Mouse (Mus musculus) limb, embryonic 13.5 days (tissue): ENCODE data around the gene Cdkal1. TPM values are rescaled to one million over a fixed set of nuclear protein-coding genes. Genes with fewer than 3 reads are reported as not detected.

ENCODE experiments used
- ATAC-seq: fragments of 200-750 bp; cut with Nextera tagmentation; 2 replicates; pipeline ENCODE4 v1.8.0; 2017; ENCODE audit warnings: low read depth, moderate number of reproducible peaks, moderate TSS enrichment; ENCODE audit not compliant: low FRiP score
- H3K27ac ChIP-seq: fragments of 300-500 bp; sonication (generic); 2 replicates; pipeline ENCODE4 v1.5.1; 2015; ENCODE audit warnings: inconsistent platforms, mild to moderate bottlenecking, moderate library complexity
- H3K27me3 ChIP-seq: fragments of 300-500 bp; sonication (generic); 2 replicates; pipeline ENCODE4 v1.6.1; 2015; ENCODE audit warnings: mild to moderate bottlenecking, inconsistent platforms
- H3K36me3 ChIP-seq: fragments of 300-500 bp; sonication (generic); 2 replicates; pipeline ENCODE4 v1.6.1; 2015; ENCODE audit warnings: inconsistent platforms, mild to moderate bottlenecking, moderate library complexity
- H3K4me1 ChIP-seq: fragments of 300-500 bp; sonication (generic); 2 replicates; pipeline ENCODE4 v1.6.1; 2015; ENCODE audit warnings: inconsistent platforms
- H3K4me2 ChIP-seq: fragments of 300-500 bp; sonication (generic); replicated peaks from 2 replicates; pipeline ENCODE4 v1.6.1; 2015; ENCODE audit warnings: inconsistent platforms, mild to moderate bottlenecking, moderate library complexity
- H3K4me3 ChIP-seq: fragments of 300-500 bp; sonication (generic); 2 replicates; pipeline ENCODE4 v1.5.1; 2015; ENCODE audit warnings: moderate library complexity, mild to moderate bottlenecking, inconsistent platforms
- H3K9ac ChIP-seq: fragments of 300-500 bp; sonication (generic); 2 replicates; pipeline ENCODE4 v1.6.1; 2015; ENCODE audit warnings: mild to moderate bottlenecking, inconsistent platforms
- H3K9me3 ChIP-seq: fragments of 300-500 bp; sonication (generic); 2 replicates; pipeline ENCODE4 v1.6.1; 2016; ENCODE audit warnings: inconsistent platforms
- WGBS: fragments of 180-500 bp; shearing (Covaris S2); methylation state at CpG from one replicate; pipeline ENCODE4 v1.1.7; 2015; 5-methylcytosine and 5-hydroxymethylcytosine counted together
- polyA plus RNA-seq: library from polyadenylated mRNA; unstranded; fragments of >200 nt; fragmentation: Nextera tagmentation; extraction: Ambion mirVana; gene quantifications from 2 replicates; pipeline ENCODE4 v1.2.1, GENCODE M21; 2015

Cdkal1 gene
- polyA plus RNA-seq: 37.9 and 38.1 TPM in 2 replicates

DNA sequence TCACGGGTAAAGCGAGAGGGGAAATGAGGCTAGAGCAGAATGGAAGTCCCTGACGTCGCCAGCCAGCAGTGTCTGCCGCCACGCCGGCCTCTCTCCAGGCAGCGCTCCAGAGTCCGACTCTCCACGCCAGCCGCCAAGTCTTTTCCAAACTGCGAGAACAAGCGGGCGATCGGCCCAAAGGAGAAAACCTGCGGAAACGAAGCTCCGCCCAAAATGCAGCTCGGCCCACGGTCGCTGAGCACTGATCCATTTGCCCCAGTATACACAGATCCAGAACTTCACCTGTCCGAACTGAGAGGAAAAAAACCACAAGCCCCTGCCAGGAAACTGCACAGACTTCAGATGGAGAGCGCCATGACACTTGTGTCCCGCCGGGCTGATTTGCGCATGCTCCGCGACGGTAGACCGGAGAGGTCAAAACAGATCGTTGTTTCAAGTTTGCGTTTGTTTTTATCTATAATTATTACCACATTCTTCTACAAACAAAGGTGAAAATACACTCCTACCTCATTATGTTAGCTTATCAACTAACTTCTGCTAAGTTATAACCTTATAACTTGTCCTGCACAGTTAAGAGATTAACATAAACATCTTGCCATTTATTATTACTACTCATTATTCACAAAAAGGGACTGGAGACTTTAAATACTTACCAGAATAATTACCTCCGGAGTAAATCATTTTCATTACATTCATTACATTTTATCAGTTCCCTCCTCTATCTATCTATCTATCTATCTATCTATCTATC is at the start of gene Cdkal1:
Gene Cdkal1 (minus strand): TSS at position 394 of the 751 bp plus-strand sequence.
- Histone ChIP-seq H3K4me3 (peak within 1 kb of the TSS; percentile 81), H3K4me1 (peaks cover 15% of the 10 kb centered on the region), H3K27me3 (no peaks in the 10 kb centered on the region), H3K4me2 (peak within 1 kb of the TSS; percentile 60), H3K9ac (peak within 1 kb of the TSS; percentile 83), H3K9me3 (no peaks in the 10 kb centered on the region), H3K27ac (peak within 1 kb of the TSS; percentile 86), H3K36me3 (peaks cover 15% of the 10 kb centered on the region)
- WGBS: 1% methylated on average over 33 of the region's 33 CpGs
- peak; percentile 87 for ATAC-seq

DNA sequence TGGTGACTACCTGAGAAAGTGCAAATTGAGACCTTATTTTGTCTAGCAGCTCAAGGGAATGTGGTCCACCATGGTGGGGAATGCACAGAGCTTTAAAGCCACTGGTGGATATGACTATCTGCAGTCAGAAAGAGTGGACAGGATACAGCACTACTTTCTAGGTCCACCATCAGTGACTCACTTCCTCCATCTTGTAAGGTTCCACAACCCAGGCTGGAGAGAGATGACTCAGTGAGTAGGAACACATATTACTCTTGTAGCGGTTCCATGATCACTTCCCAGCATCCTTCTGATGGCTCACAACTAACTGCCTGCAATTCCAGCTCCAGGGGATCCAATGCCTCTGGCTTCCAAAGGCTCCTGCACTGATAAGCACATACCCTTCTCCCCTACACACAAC is 47.9 kb upstream of the Cdkal1 start:
- no peak overlapping the region for H3K4me3 ChIP-seq
- no peaks in the 10 kb centered on the region for H3K4me1 ChIP-seq
- no peak for ATAC-seq
- H3K9ac ChIP-seq: no peak overlapping the region
- H3K4me2 ChIP-seq: no peak overlapping the region
- peaks cover 14% of the 10 kb centered on the region for H3K9me3 ChIP-seq
- H3K36me3 ChIP-seq: peaks cover 51% of the 10 kb centered on the region
- H3K27ac ChIP-seq: no peak overlapping the region
- H3K27me3 ChIP-seq: no peaks in the 10 kb centered on the region
- 92% methylated on average over 1 of the region's 1 CpGs for WGBS

DNA sequence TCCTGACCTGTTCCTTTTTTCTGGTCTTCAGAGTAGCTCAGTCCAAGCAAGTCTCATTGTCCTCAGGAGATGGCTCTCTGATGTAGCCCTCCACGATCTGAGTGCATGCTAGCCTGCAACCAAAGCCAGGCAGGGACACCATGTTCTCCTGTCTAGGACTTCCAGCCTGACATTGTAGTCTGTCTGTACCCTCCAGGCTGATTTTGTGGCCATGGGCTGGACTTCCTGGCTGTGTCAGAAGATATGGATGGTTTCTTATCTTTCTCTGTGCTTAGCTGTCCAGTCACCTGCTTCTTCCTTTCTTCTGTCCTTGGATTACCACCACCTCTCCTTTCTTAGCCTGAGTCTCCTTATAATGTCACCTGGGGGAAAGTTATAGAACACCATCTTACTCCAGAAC is 47.2 kb upstream of the Cdkal1 start:
- no peak overlapping the region for H3K9ac ChIP-seq
- H3K9me3 ChIP-seq: peaks cover 14% of the 10 kb centered on the region
- H3K27me3 ChIP-seq: no peaks in the 10 kb centered on the region
- H3K4me2 ChIP-seq: no peak overlapping the region
- H3K36me3 ChIP-seq: peaks cover 44% of the 10 kb centered on the region
- no peak overlapping the region for H3K27ac ChIP-seq
- 100% methylated on average over 1 of the region's 1 CpGs for WGBS
- no peaks in the 10 kb centered on the region for H3K4me1 ChIP-seq
- no peak for ATAC-seq
- H3K4me3 ChIP-seq: no peak overlapping the region

DNA sequence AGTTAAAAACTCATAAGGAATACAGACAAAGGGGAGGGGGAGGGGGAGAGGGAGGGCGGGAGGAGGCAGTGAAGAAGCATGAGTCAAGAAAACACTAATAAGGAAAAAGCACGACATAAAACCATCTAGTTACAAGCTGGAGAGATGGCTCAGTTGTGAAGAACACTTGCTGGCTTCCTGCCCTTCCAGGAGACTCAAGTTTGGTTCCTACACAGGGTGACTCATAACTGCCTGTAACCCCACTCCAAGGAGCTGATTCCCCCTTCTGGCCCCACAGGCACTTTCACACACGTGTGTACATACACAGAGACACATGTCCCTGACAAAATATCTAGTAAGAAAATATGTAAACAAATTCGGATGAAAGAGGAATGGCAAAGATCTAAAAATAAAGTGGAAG is 46.2 kb upstream of the Cdkal1 start:
- peaks cover 34% of the 10 kb centered on the region for H3K36me3 ChIP-seq
- H3K4me3 ChIP-seq: no peak overlapping the region
- WGBS: 76% methylated on average over 4 of the region's 4 CpGs
- no peaks in the 10 kb centered on the region for H3K27me3 ChIP-seq
- H3K9ac ChIP-seq: no peak overlapping the region
- H3K4me2 ChIP-seq: no peak overlapping the region
- ATAC-seq: no peak
- H3K4me1 ChIP-seq: no peaks in the 10 kb centered on the region
- H3K9me3 ChIP-seq: peaks cover 14% of the 10 kb centered on the region
- H3K27ac ChIP-seq: no peak overlapping the region

DNA sequence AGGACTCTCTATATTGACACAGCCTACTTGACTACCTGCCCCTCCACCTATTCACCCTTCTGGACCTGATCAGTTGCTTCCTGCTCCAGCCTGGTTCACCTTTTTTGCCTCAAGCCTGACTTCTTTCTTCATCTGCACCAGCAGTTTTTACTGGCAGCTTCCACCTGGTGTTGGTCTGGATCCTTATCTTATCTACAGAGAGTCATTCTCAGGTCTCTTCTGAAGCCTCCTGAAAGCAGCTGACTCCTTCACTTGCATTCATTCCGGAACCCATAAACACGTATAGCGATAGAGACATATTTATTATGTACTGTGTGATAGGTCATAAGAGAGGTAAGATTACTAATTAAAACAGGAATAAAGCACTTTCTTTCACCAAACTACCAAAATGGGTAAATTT is 11.3 kb upstream of the Cdkal1 start:
- 87% methylated on average over 3 of the region's 3 CpGs for WGBS
- no peak overlapping the region for H3K4me3 ChIP-seq
- H3K9me3 ChIP-seq: no peaks in the 10 kb centered on the region
- H3K4me2 ChIP-seq: no peak overlapping the region
- no peaks in the 10 kb centered on the region for H3K27me3 ChIP-seq
- H3K9ac ChIP-seq: no peak overlapping the region
- no peaks in the 10 kb centered on the region for H3K36me3 ChIP-seq
- no peak for ATAC-seq
- no peak overlapping the region for H3K27ac ChIP-seq
- peaks cover 4% of the 10 kb centered on the region; the same call in 1 of the 2 replicates for H3K4me1 ChIP-seq

DNA sequence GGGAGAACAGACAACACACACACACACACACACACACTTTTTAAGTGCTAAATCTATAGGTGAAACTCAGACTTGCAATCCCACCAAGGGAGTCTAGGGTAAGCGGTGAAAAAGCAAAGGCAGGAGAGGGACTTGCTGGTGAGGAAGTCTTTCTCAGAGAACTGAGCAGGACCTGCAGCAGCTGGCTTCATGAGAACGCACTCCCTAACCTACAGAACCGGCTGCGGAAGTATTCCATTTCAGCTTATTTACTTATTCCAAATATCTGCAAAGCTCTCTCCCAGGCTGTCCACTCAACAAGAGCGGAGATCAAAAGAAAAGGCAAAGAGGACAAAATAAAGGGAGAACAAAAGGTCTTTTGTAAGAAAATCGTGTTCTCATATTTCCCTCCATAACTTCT is 8.9 kb upstream of the Cdkal1 start:
- Histone ChIP-seq H3K27me3 (no peaks in the 10 kb centered on the region), H3K4me3 (no peak overlapping the region), H3K4me2 (no peak overlapping the region), H3K27ac (no peak overlapping the region), H3K9me3 (no peaks in the 10 kb centered on the region), H3K4me1 (peaks cover 4% of the 10 kb centered on the region; the same call in 1 of the 2 replicates), H3K9ac (no peak overlapping the region), H3K36me3 (no peaks in the 10 kb centered on the region)
- no peak for ATAC-seq
- WGBS: 52% methylated on average over 6 of the region's 6 CpGs

DNA sequence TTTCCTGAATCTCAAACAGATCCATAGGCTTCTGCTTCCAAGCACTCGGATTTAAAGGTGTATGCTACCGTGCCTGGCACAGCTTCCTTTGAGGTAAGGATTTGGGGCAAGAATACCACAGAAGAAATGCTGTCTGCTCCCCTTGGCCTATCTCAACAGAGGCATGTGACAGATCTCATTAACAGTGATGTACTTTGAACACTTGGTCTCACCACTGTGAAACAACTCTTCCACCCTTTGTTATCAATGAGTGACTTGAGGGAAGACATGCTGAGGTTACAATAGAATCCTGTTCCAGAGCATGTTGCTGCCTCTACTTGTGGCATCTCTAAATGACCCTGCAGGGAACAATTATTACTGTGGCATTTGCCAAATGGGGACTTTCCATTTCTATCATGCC is 4.6 kb upstream of the Cdkal1 start:
- WGBS: 72% methylated on average over 2 of the region's 2 CpGs
- H3K4me3 ChIP-seq: no peak overlapping the region
- no peaks in the 10 kb centered on the region for H3K36me3 ChIP-seq
- H3K9ac ChIP-seq: no peak overlapping the region
- H3K27ac ChIP-seq: no peak overlapping the region
- H3K4me2 ChIP-seq: no peak overlapping the region
- no peaks in the 10 kb centered on the region for H3K9me3 ChIP-seq
- no peaks in the 10 kb centered on the region for H3K4me1 ChIP-seq
- no peak for ATAC-seq
- H3K27me3 ChIP-seq: no peaks in the 10 kb centered on the region

DNA sequence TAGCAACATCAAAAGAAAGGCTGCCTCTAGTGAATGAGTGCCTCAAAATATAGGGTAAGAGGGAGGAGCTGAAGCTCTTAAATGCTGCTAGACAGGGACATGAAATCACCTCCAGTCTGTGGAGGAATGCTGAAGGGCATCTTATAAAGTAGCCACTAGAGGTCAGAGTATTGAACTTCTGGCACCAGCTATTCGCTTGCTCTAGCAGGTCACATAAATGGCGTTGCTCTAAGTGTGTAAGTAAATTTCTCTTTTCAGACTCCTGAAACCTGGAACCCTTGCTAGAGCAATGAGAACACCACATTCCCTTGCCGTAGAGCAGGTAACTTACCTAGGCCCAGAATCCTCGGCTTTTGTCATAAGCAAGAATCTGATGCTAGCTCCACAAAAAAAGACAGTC is 2.0 kb upstream of the Cdkal1 start:
- no peak overlapping the region for H3K4me2 ChIP-seq
- peaks cover 15% of the 10 kb centered on the region for H3K4me1 ChIP-seq
- H3K9ac ChIP-seq: no peak overlapping the region
- peak; percentile 56; the same call in 1 of the 2 replicates for ATAC-seq
- H3K27ac ChIP-seq: no peak overlapping the region
- no peaks in the 10 kb centered on the region for H3K36me3 ChIP-seq
- WGBS: 14% methylated on average over 4 of the region's 4 CpGs
- H3K9me3 ChIP-seq: no peaks in the 10 kb centered on the region
- no peak overlapping the region for H3K4me3 ChIP-seq
- H3K27me3 ChIP-seq: no peaks in the 10 kb centered on the region

DNA sequence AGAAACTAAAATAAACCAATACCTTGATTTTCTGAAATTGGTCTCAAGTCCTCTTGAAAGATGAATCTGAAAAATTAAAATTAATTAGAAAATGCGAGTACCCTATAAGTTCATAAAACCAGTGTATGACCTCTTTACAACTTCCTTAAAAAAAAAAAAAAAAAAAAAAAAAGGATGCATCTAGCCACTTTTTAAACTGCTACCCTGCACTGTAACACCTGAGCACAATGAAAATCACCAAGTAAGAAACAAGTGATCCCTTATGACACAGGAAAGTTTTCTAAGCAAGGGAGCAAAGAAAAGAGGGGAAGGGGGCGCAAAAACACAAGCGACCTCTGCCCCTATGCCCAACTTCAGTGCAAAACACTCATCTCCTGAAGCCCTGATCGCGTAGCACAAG is 598 bp downstream of the Cdkal1 start:
- Histone ChIP-seq H3K27ac (peak overlapping the region; percentile 86), H3K4me3 (peak overlapping the region; percentile 81), H3K9ac (peak overlapping the region; percentile 83), H3K36me3 (peaks cover 19% of the 10 kb centered on the region), H3K4me1 (peaks cover 15% of the 10 kb centered on the region), H3K9me3 (no peaks in the 10 kb centered on the region), H3K4me2 (peak overlapping the region; percentile 60), H3K27me3 (no peaks in the 10 kb centered on the region)
- 0 out of 2 replicates have a peak, but pooled peaks have one; percentile 4 for ATAC-seq
- 2% methylated on average over 5 of the region's 5 CpGs for WGBS

DNA sequence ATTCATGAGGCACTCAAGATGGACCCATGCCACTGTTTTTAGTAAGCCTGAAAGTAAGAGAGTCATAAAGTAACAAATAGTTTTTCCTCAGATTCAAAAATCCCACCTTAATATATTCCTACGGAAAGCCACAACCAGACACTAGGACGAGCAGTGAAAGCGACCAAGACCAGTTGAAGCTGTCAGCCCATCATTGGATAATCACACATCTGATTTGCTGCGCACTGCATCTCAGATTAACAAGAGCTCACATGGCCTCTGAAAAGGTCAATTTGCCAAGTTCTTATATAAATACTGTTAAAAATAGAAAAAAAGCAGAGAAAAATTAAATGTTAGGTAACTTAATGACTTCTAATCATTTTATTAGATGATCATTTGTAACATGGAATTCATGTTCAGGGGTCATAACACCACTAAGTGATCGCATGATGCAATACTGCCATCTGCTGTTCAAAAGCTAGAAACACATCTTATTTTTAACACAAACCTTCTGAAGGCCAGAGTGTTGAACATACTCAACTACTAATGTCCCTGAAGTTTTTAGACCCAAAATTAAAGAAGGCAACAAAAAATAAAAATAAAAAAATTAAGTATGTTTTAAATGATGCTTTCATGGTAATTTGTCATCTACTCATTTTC is 16.9 kb downstream of the Cdkal1 start:
- no peaks in the 10 kb centered on the region for H3K9me3 ChIP-seq
- no peak for ATAC-seq
- H3K9ac ChIP-seq: no peak overlapping the region
- WGBS: 57% methylated on average over 5 of the region's 5 CpGs
- H3K4me1 ChIP-seq: no peaks in the 10 kb centered on the region
- H3K27ac ChIP-seq: no peak overlapping the region
- no peak overlapping the region for H3K4me3 ChIP-seq
- H3K36me3 ChIP-seq: peaks cover 24% of the 10 kb centered on the region
- H3K27me3 ChIP-seq: no peaks in the 10 kb centered on the region
- no peak overlapping the region for H3K4me2 ChIP-seq

DNA sequence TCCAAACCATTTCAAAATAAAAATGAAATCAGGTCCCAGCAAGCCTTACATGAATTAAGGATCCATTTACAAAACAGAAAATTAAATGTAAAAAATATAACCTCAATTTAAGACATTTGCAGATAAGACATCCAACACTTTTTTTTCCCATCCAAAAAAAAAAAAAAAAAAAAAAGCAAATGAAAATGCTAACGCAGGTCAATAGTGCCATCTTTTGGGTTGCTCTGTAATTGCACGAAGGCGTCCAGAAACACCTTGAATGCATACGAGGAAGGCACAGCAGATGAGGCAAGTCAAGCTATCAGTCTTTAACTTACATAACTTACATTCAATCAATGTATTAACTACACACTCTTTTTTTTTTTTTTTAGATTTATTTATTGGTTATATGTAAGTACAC is 20.3 kb downstream of the Cdkal1 start:
- Histone ChIP-seq H3K4me3 (no peak overlapping the region), H3K9ac (no peak overlapping the region), H3K4me1 (no peaks in the 10 kb centered on the region), H3K27ac (no peak overlapping the region), H3K4me2 (no peak overlapping the region), H3K27me3 (no peaks in the 10 kb centered on the region), H3K36me3 (peaks cover 9% of the 10 kb centered on the region), H3K9me3 (no peaks in the 10 kb centered on the region)
- no peak for ATAC-seq
- 40% methylated on average over 4 of the region's 4 CpGs for WGBS

DNA sequence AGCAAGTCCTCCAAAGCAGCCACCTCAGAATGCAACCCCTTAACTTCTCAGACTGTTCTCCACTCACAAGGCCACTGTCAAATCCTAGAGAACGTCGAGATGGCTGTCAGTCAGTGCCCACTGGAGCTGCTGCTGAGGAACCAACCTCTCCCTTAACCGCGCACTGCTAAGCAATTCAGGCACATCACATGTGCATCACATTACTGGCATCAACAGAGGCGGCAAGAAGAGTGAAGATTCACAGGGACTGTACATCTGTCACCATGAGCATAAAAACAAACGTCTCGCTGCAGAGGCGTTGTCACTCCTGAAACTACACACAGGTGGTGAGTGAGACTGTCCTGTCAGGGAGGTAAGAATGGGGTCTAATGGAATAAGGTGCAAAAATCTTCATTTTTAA is 21.7 kb downstream of the Cdkal1 start:
- no peak overlapping the region for H3K27ac ChIP-seq
- peaks cover 9% of the 10 kb centered on the region for H3K36me3 ChIP-seq
- WGBS: 72% methylated on average over 8 of the region's 8 CpGs
- H3K27me3 ChIP-seq: no peaks in the 10 kb centered on the region
- no peak overlapping the region for H3K4me3 ChIP-seq
- H3K4me1 ChIP-seq: no peaks in the 10 kb centered on the region
- no peak for ATAC-seq
- no peaks in the 10 kb centered on the region for H3K9me3 ChIP-seq
- H3K9ac ChIP-seq: no peak overlapping the region
- no peak overlapping the region for H3K4me2 ChIP-seq
